8 mouse cellular contexts compared by ENCODE assay signal in genomic region chr16:55838129-55838509, GRCm38 (mm10). TPM values are rescaled to one million over a fixed set of nuclear protein-coding genes. Genes with fewer than 3 reads are reported as not detected.
DNase-seq lines count a peak whose midpoint lies in the region; ATAC-seq and TF ChIP-seq lines count a peak whose summit lies in the region.

No protein-coding gene starts in this region.

- no peak for TF ChIP-seq POLR2A in small intestine, adult 2 months (IDR thresholded peaks at IDR 0.05; ENCODE audit: low read depth, low read length)

- no peak for DNase-seq in forebrain, embryonic 11.5 days (ENCODE audit: low spot score)
- no peak for DNase-seq in left cerebral cortex, postnatal 4 days
- DNase-seq in gastrocnemius, postnatal 10 days: no peak
- no peak for DNase-seq in cerebellum, postnatal 14 days

- no peaks in the 10 kb centered on the region for H3K27me3 ChIP-seq in megakaryocyte, embryonic 14.5 days (replicated peaks)
- H3K27me3 ChIP-seq in forebrain, embryonic 11.5 days (ENCODE audit: control insufficient read depth, insufficient read depth, low read length): no peaks in the 10 kb centered on the region
- no peaks in the 10 kb centered on the region for H3K27me3 ChIP-seq in limb, embryonic 12.5 days
- H3K27me3 ChIP-seq in small intestine, adult 2 months (ENCODE audit: control insufficient read depth, insufficient read depth, low read length): no peaks in the 10 kb centered on the region

- 10% methylated on average over 3 of the region's 3 CpGs for WGBS in forebrain, embryonic 11.5 days
- 13% methylated on average over 3 of the region's 3 CpGs for WGBS in limb, embryonic 12.5 days
- WGBS in small intestine, adult 2 months: 2% methylated on average over 3 of the region's 3 CpGs

- intact Hi-C loops in left cerebral cortex, postnatal 4 days (cut with DNase I): no loop called here

- no peak for ATAC-seq in megakaryocyte, adult 5-6 weeks (ENCODE audit: poor library complexity, severe bottlenecking)
- no peak for ATAC-seq in forebrain, embryonic 11.5 days (replicated peaks; ENCODE audit: low FRiP score)
- no peak for ATAC-seq in limb, embryonic 12.5 days (ENCODE audit: insufficient number of reproducible peaks, insufficient read depth, low FRiP score, low TSS enrichment, low read depth)

- peaks cover 36% of the 10 kb centered on the region for H3K4me1 ChIP-seq in megakaryocyte, embryonic 14.5 days
- H3K4me1 ChIP-seq in forebrain, embryonic 11.5 days (replicated peaks; ENCODE audit: control insufficient read depth, insufficient read depth, low read length): no peaks in the 10 kb centered on the region
- H3K4me1 ChIP-seq in limb, embryonic 12.5 days (replicated peaks): no peaks in the 10 kb centered on the region
- peaks cover 2% of the 10 kb centered on the region; the same call in 1 of the 2 replicates for H3K4me1 ChIP-seq in small intestine, adult 2 months (ENCODE audit: control insufficient read depth, insufficient read depth, insufficient read length, low read length)

- TF ChIP-seq CTCF in small intestine, adult 2 months (IDR thresholded peaks at IDR 0.05; ENCODE audit: extremely low read depth, insufficient read length, insufficient replicate concordance, low read depth, low read length): no peak

- H3K9ac ChIP-seq in forebrain, embryonic 11.5 days (ENCODE audit: low read length): peak overlapping the region; percentile 78
- peak overlapping the region; percentile 76 for H3K9ac ChIP-seq in limb, embryonic 12.5 days (replicated peaks)

- peaks cover 20% of the 10 kb centered on the region for H3K36me3 ChIP-seq in megakaryocyte, embryonic 14.5 days (replicated peaks; ENCODE audit: low read length)
- no peaks in the 10 kb centered on the region for H3K36me3 ChIP-seq in forebrain, embryonic 11.5 days (ENCODE audit: control insufficient read depth, insufficient read depth, low read length)
- H3K36me3 ChIP-seq in limb, embryonic 12.5 days: peaks cover 10% of the 10 kb centered on the region; the same call in 1 of the 2 replicates
- H3K36me3 ChIP-seq in small intestine, adult 2 months (ENCODE audit: control insufficient read depth, insufficient read depth, low read length): no peaks in the 10 kb centered on the region

- peak overlapping the region; percentile 95 for H3K4me3 ChIP-seq in megakaryocyte, embryonic 14.5 days (replicated peaks)
- peak overlapping the region; percentile 59 for H3K4me3 ChIP-seq in forebrain, embryonic 11.5 days (ENCODE audit: low read depth, low read length)
- H3K4me3 ChIP-seq in limb, embryonic 12.5 days (replicated peaks): peak overlapping the region; percentile 62
- peak overlapping the region; percentile 95 for H3K4me3 ChIP-seq in small intestine, adult 2 months (ENCODE audit: low read depth, low read length)

- peak overlapping the region; percentile 70 for H3K4me2 ChIP-seq in forebrain, embryonic 11.5 days (ENCODE audit: low read depth, low read length, severe bottlenecking)
- H3K4me2 ChIP-seq in limb, embryonic 12.5 days: peak overlapping the region; percentile 64

- H3K9me3 ChIP-seq in megakaryocyte, embryonic 14.5 days: no peaks in the 10 kb centered on the region
- H3K9me3 ChIP-seq in forebrain, embryonic 11.5 days (ENCODE audit: control insufficient read depth, low read length): no peaks in the 10 kb centered on the region
- no peaks in the 10 kb centered on the region for H3K9me3 ChIP-seq in limb, embryonic 12.5 days

- H3K27ac ChIP-seq in forebrain, embryonic 11.5 days (ENCODE audit: low read depth, low read length): no peak overlapping the region; the same call in 1 of the 2 replicates
- H3K27ac ChIP-seq in limb, embryonic 12.5 days: peak overlapping the region; percentile 79
- peak overlapping the region; percentile 74 for H3K27ac ChIP-seq in small intestine, adult 2 months (ENCODE audit: insufficient read depth, low read depth, low read length)

RNA-seq across cellular contexts. Expression of gene Nfkbiz, which starts 0.6 kb away (rescaled TPM):
- 3.0 and 3.4 TPM in 2 replicates for polyA plus RNA-seq in megakaryocyte, embryonic 14.5 days (2012; ENCODE audit: insufficient read depth, low replicate concordance)
- 33.3 and 44.9 TPM in 2 replicates for total RNA-seq in megakaryocyte, adult 5-6 weeks (2015)
- 31.2 and 32.7 TPM in 2 replicates for total RNA-seq in megakaryocyte, adult 5-6 weeks (2017)
- polyA plus RNA-seq in forebrain, embryonic 11.5 days (2014; fragmentation: Nextera tagmentation; extraction: Ambion mirVana): 1.9 and 2.3 TPM in 2 replicates
- 3.5 TPM in 2 replicates for polyA plus RNA-seq in limb, embryonic 12.5 days (2016; fragmentation: Nextera tagmentation; extraction: Ambion mirVana)
- 38.6 and 53.2 TPM in 2 replicates for polyA plus RNA-seq in small intestine, adult 2 months (2012; rRNA removed)
- total RNA-seq in left cerebral cortex, postnatal 4 days (2021): 1 to 10 TPM; 2.3 to 2.5 TPM
- 1 to 10 TPM; 1.8 to 2.8 TPM for total RNA-seq in gastrocnemius, postnatal 10 days (2021)

RNA-seq across cellular contexts. Expression of gene Nxpe3, which starts 57.0 kb away (rescaled TPM):
- 0.32 TPM in 1 of 2 replicates, not detected in the other for polyA plus RNA-seq in megakaryocyte, embryonic 14.5 days (2012; ENCODE audit: insufficient read depth, low replicate concordance)
- total RNA-seq in megakaryocyte, adult 5-6 weeks (2015): 1.4 and 2.1 TPM in 2 replicates
- 2.4 and 2.8 TPM in 2 replicates for total RNA-seq in megakaryocyte, adult 5-6 weeks (2017)
- polyA plus RNA-seq in forebrain, embryonic 11.5 days (2014; fragmentation: Nextera tagmentation; extraction: Ambion mirVana): 1.00 and 1.2 TPM in 2 replicates
- polyA plus RNA-seq in limb, embryonic 12.5 days (2016; fragmentation: Nextera tagmentation; extraction: Ambion mirVana): 0.90 TPM in 2 replicates
- 0.42 and 1.3 TPM in 2 replicates for polyA plus RNA-seq in small intestine, adult 2 months (2012; rRNA removed)
- total RNA-seq in left cerebral cortex, postnatal 4 days (2021): 1 to 10 TPM; 5.6 to 6.2 TPM
- under 1 TPM; 0.31 to 0.34 TPM for total RNA-seq in gastrocnemius, postnatal 10 days (2021)
